Mouse (Mus musculus) testis, adult 2 months (tissue): ENCODE results near the gene Cdc14a.

Experiments used
- CTCF ChIP-seq: fragments of 200-500 bp; IDR thresholded peaks from 2 replicates; pipeline ENCODE4 v1.5.1; 2012; ENCODE audit warnings: low read depth, mild to moderate bottlenecking, inconsistent platforms, low read length, moderate library complexity; ENCODE audit not compliant: control insufficient read depth, insufficient read depth, insufficient replicate concordance
- POLR2A ChIP-seq: fragments of 200-500 bp; IDR thresholded peaks from 2 replicates; pipeline ENCODE4 v1.6.1; 2012; ENCODE audit warnings: low read depth, mild to moderate bottlenecking, inconsistent platforms, low read length, moderate library complexity; ENCODE audit not compliant: control insufficient read depth

DNA sequence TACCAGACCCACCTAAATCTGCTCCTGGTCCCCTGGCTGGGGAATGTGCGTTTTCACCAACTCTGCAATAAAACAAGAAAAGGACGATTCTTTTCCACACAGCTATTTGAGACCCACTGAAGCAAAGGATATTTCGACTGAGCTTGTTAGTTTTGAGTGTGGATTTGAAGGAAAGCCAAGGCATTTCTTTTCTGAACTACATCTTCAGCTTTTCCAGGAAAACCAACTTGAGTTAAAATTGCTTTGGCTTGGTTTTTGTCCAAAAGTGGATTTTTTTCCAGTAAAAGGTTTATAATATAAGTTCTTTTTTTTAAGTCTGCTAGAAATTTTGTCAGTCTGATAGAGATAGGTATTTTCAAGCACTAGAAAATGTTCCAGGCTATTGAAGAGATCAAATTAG is 157.5 kb downstream of the Cdc14a start:
- TF ChIP-seq POLR2A = no peak
- TF ChIP-seq CTCF = no peak
